Mouse (Mus musculus) kidney, embryonic 15.5 days (tissue): ENCODE results near the gene Nt5dc2. TPM values are rescaled to one million over a fixed set of nuclear protein-coding genes. Genes with fewer than 3 reads are reported as not detected.

Experiments used
- ATAC-seq: fragments of 200-750 bp; cut with Nextera tagmentation; replicated peaks from 2 replicates; pipeline ENCODE4 v1.8.0; 2017; ENCODE audit warnings: moderate TSS enrichment; ENCODE audit not compliant: low FRiP score
- H3K27ac ChIP-seq: fragments of 300-500 bp; sonication (generic); 2 replicates; pipeline ENCODE4 v1.5.1; 2015; ENCODE audit warnings: mild to moderate bottlenecking, inconsistent platforms
- H3K27me3 ChIP-seq: fragments of 300-500 bp; sonication (generic); 2 replicates; pipeline ENCODE4 v1.6.1; 2015; ENCODE audit warnings: inconsistent platforms
- H3K36me3 ChIP-seq: fragments of 300-500 bp; sonication (generic); 2 replicates; pipeline ENCODE4 v1.6.1; 2015; ENCODE audit warnings: inconsistent platforms
- H3K4me1 ChIP-seq: fragments of 300-500 bp; sonication (generic); 2 replicates; pipeline ENCODE4 v1.6.1; 2015; ENCODE audit warnings: inconsistent platforms
- H3K4me2 ChIP-seq: fragments of 300-500 bp; sonication (generic); 2 replicates; pipeline ENCODE4 v1.6.1; 2015; ENCODE audit warnings: moderate library complexity, mild to moderate bottlenecking, inconsistent platforms
- H3K4me3 ChIP-seq: fragments of 300-500 bp; sonication (generic); replicated peaks from 2 replicates; pipeline ENCODE4 v1.5.1; 2015; ENCODE audit warnings: mild to moderate bottlenecking, inconsistent platforms
- H3K9ac ChIP-seq: fragments of 300-500 bp; sonication (generic); 2 replicates; pipeline ENCODE4 v1.6.1; 2015; ENCODE audit warnings: mild to moderate bottlenecking, inconsistent platforms
- H3K9me3 ChIP-seq: fragments of 300-500 bp; sonication (generic); replicated peaks from 2 replicates; pipeline ENCODE4 v1.6.1; 2016; ENCODE audit warnings: inconsistent platforms
- WGBS: fragments of 180-500 bp; shearing (Covaris S2); methylation state at CpG from one replicate; pipeline ENCODE4 v1.1.7; 2015; ENCODE audit warnings: mixed read lengths; 5-methylcytosine and 5-hydroxymethylcytosine counted together
- polyA plus RNA-seq: library from polyadenylated mRNA; unstranded; fragments of >200 nt; fragmentation: Nextera tagmentation; extraction: Ambion mirVana; gene quantifications from 2 replicates; pipeline ENCODE4 v1.2.1, GENCODE M21; 2015

Nt5dc2 gene
- polyA plus RNA-seq, 1 experiment from 2014 or later: 384 TPM

- WGBS: 89% methylated on average over 26 of the region's 26 CpGs
- H3K27me3 ChIP-seq: no peaks in the 10 kb centered on the region
- H3K4me1 ChIP-seq: peaks cover 44% of the 10 kb centered on the region
- peak overlapping the region; percentile 67; the same call in 1 of the 2 replicates for H3K27ac ChIP-seq
- H3K4me3 ChIP-seq: no peak overlapping the region
- H3K9ac ChIP-seq: no peak overlapping the region
- no peaks in the 10 kb centered on the region for H3K9me3 ChIP-seq
- no peak for ATAC-seq
- H3K36me3 ChIP-seq: peaks cover 76% of the 10 kb centered on the region
- no peak overlapping the region for H3K4me2 ChIP-seq
These were observed 5.8 kb downstream of the Nt5dc2 start for GRCm38 (mm10) chr14:31136411-31137280.

- Histone ChIP-seq H3K4me1 (peaks cover 39% of the 10 kb centered on the region), H3K27ac (peak overlapping the region; percentile 67), H3K4me2 (no peak overlapping the region), H3K9ac (no peak overlapping the region), H3K27me3 (no peaks in the 10 kb centered on the region), H3K36me3 (peaks cover 82% of the 10 kb centered on the region), H3K4me3 (no peak overlapping the region), H3K9me3 (no peaks in the 10 kb centered on the region)
- no peak for ATAC-seq
- 69% methylated on average over 10 of the region's 10 CpGs for WGBS
These were observed 6.4 kb downstream of the Nt5dc2 start for GRCm38 (mm10) chr14:31137281-31137595.

- Histone ChIP-seq H3K4me3 (no peak overlapping the region), H3K36me3 (peaks cover 87% of the 10 kb centered on the region)
- ATAC-seq: 0 out of 2 replicates have a peak, but pooled peaks have one; percentile 15
These were observed 6.9 kb downstream of the Nt5dc2 start for GRCm38 (mm10) chr14:31137791-31138190.

GRCm38 (mm10) chr14:31138219-31138896 lies 7.5 kb downstream of the Nt5dc2 start:
- WGBS: 83% methylated on average over 22 of the region's 35 CpGs
- Histone ChIP-seq H3K27ac (peak overlapping the region; percentile 67), H3K36me3 (peaks cover 93% of the 10 kb centered on the region), H3K9ac (no peak overlapping the region), H3K27me3 (no peaks in the 10 kb centered on the region), H3K4me2 (no peak overlapping the region), H3K4me1 (peaks cover 28% of the 10 kb centered on the region), H3K4me3 (no peak overlapping the region), H3K9me3 (no peaks in the 10 kb centered on the region)
- ATAC-seq: no peak

More at GRCm38 (mm10) chr14:31137791-31138190, 6.9 kb downstream of the Nt5dc2 start:
- Histone ChIP-seq H3K9me3 (no peaks in the 10 kb centered on the region), H3K4me2 (no peak overlapping the region), H3K4me1 (peaks cover 34% of the 10 kb centered on the region), H3K27ac (peak overlapping the region; percentile 67), H3K9ac (no peak overlapping the region), H3K27me3 (no peaks in the 10 kb centered on the region)
- 65% methylated on average over 11 of the region's 11 CpGs for WGBS

GRCm38 (mm10) chr14:31138897-31139429 lies 8.1 kb downstream of the Nt5dc2 start:
- no peak overlapping the region for H3K4me2 ChIP-seq
- 83% methylated on average over 9 of the region's 9 CpGs for WGBS
- H3K9ac ChIP-seq: no peak overlapping the region
- no peak overlapping the region for H3K4me3 ChIP-seq
- H3K9me3 ChIP-seq: no peaks in the 10 kb centered on the region
- peaks cover 22% of the 10 kb centered on the region for H3K4me1 ChIP-seq
- no peak for ATAC-seq
- no peaks in the 10 kb centered on the region for H3K27me3 ChIP-seq
- H3K36me3 ChIP-seq: peaks cover 95% of the 10 kb centered on the region
- H3K27ac ChIP-seq: no peak overlapping the region

- Histone ChIP-seq H3K4me3 (no peak overlapping the region), H3K4me2 (no peak overlapping the region), H3K9ac (no peak overlapping the region), H3K27me3 (no peaks in the 10 kb centered on the region), H3K4me1 (peaks cover 19% of the 10 kb centered on the region), H3K27ac (no peak overlapping the region), H3K9me3 (no peaks in the 10 kb centered on the region), H3K36me3 (peaks cover 90% of the 10 kb centered on the region)
- 88% methylated on average over 12 of the region's 12 CpGs for WGBS
- no peak for ATAC-seq
These were observed 8.8 kb downstream of the Nt5dc2 start for GRCm38 (mm10) chr14:31139666-31140065.

GRCm38 (mm10) chr14:31140141-31140540 lies 9.3 kb downstream of the Nt5dc2 start:
- no peak overlapping the region for H3K9ac ChIP-seq
- H3K4me1 ChIP-seq: peaks cover 19% of the 10 kb centered on the region
- no peak for ATAC-seq
- WGBS: 86% methylated on average over 15 of the region's 15 CpGs
- H3K27ac ChIP-seq: no peak overlapping the region
- H3K4me3 ChIP-seq: no peak overlapping the region
- H3K27me3 ChIP-seq: no peaks in the 10 kb centered on the region
- peaks cover 85% of the 10 kb centered on the region for H3K36me3 ChIP-seq
- H3K9me3 ChIP-seq: no peaks in the 10 kb centered on the region
- no peak overlapping the region for H3K4me2 ChIP-seq

- no peak overlapping the region for H3K9ac ChIP-seq
- H3K9me3 ChIP-seq: no peaks in the 10 kb centered on the region
- H3K27me3 ChIP-seq: no peaks in the 10 kb centered on the region
- no peak overlapping the region for H3K4me3 ChIP-seq
- peaks cover 76% of the 10 kb centered on the region for H3K36me3 ChIP-seq
- WGBS: 95% methylated on average over 14 of the region's 14 CpGs
- ATAC-seq: no peak
- H3K4me1 ChIP-seq: peaks cover 19% of the 10 kb centered on the region
- no peak overlapping the region for H3K4me2 ChIP-seq
- H3K27ac ChIP-seq: no peak overlapping the region
These were observed 10.2 kb downstream of the Nt5dc2 start for GRCm38 (mm10) chr14:31141011-31141410.

- H3K27me3 ChIP-seq: no peaks in the 10 kb centered on the region
- H3K9me3 ChIP-seq: no peaks in the 10 kb centered on the region
- no peak overlapping the region for H3K9ac ChIP-seq
- H3K27ac ChIP-seq: no peak overlapping the region
- peaks cover 29% of the 10 kb centered on the region for H3K36me3 ChIP-seq
- ATAC-seq: no peak
- 88% methylated on average over 11 of the region's 11 CpGs for WGBS
- H3K4me2 ChIP-seq: no peak overlapping the region
- H3K4me3 ChIP-seq: no peak overlapping the region
- no peaks in the 10 kb centered on the region for H3K4me1 ChIP-seq
These were observed 14.8 kb downstream of the Nt5dc2 start for GRCm38 (mm10) chr14:31145694-31146093.

GRCm38 (mm10) chr14:31160196-31161150 lies 29.6 kb downstream of the Nt5dc2 start:
- no peaks in the 10 kb centered on the region for H3K36me3 ChIP-seq
- H3K27me3 ChIP-seq: no peaks in the 10 kb centered on the region
- WGBS: 78% methylated on average over 27 of the region's 27 CpGs
- H3K27ac ChIP-seq: no peak overlapping the region
- no peak for ATAC-seq
- H3K9ac ChIP-seq: no peak overlapping the region
- no peak overlapping the region for H3K4me2 ChIP-seq
- peaks cover 29% of the 10 kb centered on the region for H3K4me1 ChIP-seq
- H3K4me3 ChIP-seq: no peak overlapping the region
- no peaks in the 10 kb centered on the region for H3K9me3 ChIP-seq

GRCm38 (mm10) chr14:31161191-31161590 lies 30.3 kb downstream of the Nt5dc2 start:
- H3K4me3 ChIP-seq: no peak overlapping the region
- H3K9ac ChIP-seq: no peak overlapping the region
- no peaks in the 10 kb centered on the region for H3K36me3 ChIP-seq
- no peak overlapping the region for H3K27ac ChIP-seq
- no peaks in the 10 kb centered on the region for H3K9me3 ChIP-seq
- H3K4me1 ChIP-seq: peaks cover 36% of the 10 kb centered on the region
- no peak overlapping the region for H3K4me2 ChIP-seq
- 87% methylated on average over 7 of the region's 7 CpGs for WGBS
- no peak for ATAC-seq
- no peaks in the 10 kb centered on the region for H3K27me3 ChIP-seq
